In the genomic region with DNA sequence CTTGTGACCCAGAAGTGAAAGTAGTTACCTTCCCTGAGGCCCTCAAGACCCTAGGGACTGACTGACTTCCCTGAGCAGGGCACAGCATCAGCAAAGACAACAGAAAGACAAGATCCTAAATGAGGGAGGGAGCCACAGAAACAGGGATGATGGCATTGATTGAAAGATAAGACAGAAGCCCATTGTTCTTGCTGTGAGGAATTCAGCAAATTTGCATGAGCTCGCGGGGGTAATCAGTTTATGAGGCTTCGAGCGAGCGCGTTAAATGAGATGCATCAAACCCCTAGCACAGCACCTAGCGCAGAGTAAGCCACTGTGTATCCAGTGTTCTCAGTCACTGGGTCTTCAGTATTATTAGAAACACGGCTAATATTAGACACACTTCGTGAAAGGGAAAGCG, we compare ENCODE assay signal across 27 mouse cellular contexts.
"Had no signal": no experiment of that assay in that cellular context is flagged by ENCODE, and none has a peak within 500 bp of the region (broad histone marks: within the 10 kb centered on the region; RNA-seq: fewer than 3 reads in every experiment).

No protein-coding gene starts in this region.

- H3K4me1 ChIP-seq: liver, embryonic 13.5 days had no signal

- DNase-seq: gastrocnemius, adult 2 months; gastrocnemius, postnatal 10 days; gastrocnemius, postnatal 25 days; heart, adult 18-20 months; heart, postnatal 10 days; heart, postnatal 4 days; kidney, adult 18-20 months; kidney, adult 8-10 months; kidney, postnatal 10 days; kidney, postnatal 25 days; kidney, postnatal 4 days; liver; liver, embryonic 13.5 days had no signal

- H3K4me3 ChIP-seq: gastrocnemius, adult 2 months; heart, embryonic 10.5 days; heart, embryonic 12.5 days; hindbrain, embryonic 10.5 days; hindbrain, embryonic 12.5 days; intestine, embryonic 15.5 days; layer of hippocampus, adult 2 months; left cerebral cortex, adult 2 months; limb, embryonic 10.5 days; limb, embryonic 12.5 days; liver, embryonic 13.5 days had no signal

- H3K4me2 ChIP-seq: heart, embryonic 12.5 days; hindbrain, embryonic 12.5 days; hindbrain, embryonic 14.5 days; intestine, embryonic 15.5 days; limb, embryonic 12.5 days; liver, embryonic 11.5 days; liver, embryonic 13.5 days had no signal

- ATAC-seq: hindbrain, embryonic 16.5 days; inflammation-experienced regulatory T-cells, adult 6 months; intestine, embryonic 15.5 days; intestine, postnatal 0 days had no signal

- H3K27ac ChIP-seq: gastrocnemius, adult 2 months; heart, embryonic 10.5 days; hindbrain, embryonic 10.5 days; hindbrain, embryonic 12.5 days; hindbrain, embryonic 14.5 days; intestine, embryonic 15.5 days; layer of hippocampus, adult 2 months; left cerebral cortex, adult 2 months; limb, embryonic 10.5 days; limb, embryonic 12.5 days; liver, embryonic 13.5 days had no signal

- H3K9ac ChIP-seq: heart, embryonic 12.5 days; hindbrain, embryonic 12.5 days; hindbrain, embryonic 14.5 days; intestine, embryonic 15.5 days; limb, embryonic 12.5 days; liver, embryonic 13.5 days had no signal

- H3K36me3 ChIP-seq: heart, embryonic 10.5 days; heart, embryonic 12.5 days; hindbrain, embryonic 10.5 days; hindbrain, embryonic 12.5 days; intestine, embryonic 15.5 days; limb, embryonic 10.5 days; limb, embryonic 12.5 days; liver, embryonic 13.5 days had no signal

- H3K9me3 ChIP-seq: heart, embryonic 10.5 days; heart, embryonic 12.5 days; hindbrain, embryonic 10.5 days; hindbrain, embryonic 12.5 days; intestine, embryonic 15.5 days; limb, embryonic 10.5 days; limb, embryonic 12.5 days; liver, embryonic 13.5 days had no signal
